Mouse (Mus musculus): ENCODE data around the gene Tpbg. TPM values are rescaled to one million over a fixed set of nuclear protein-coding genes. Genes with fewer than 3 reads are reported as not detected.

Tpbg gene
- polyA plus RNA-seq, 1 experiment from 2014 or later = 23.5 TPM

GRCm38 (mm10) chr9:85846186-85846585 is 4.0 kb downstream of the Tpbg start:
- Histone ChIP-seq H3K27ac (no peak overlapping the region), H3K27me3 (ENCODE audit: low read depth, poor library complexity, severe bottlenecking) (peaks cover 10% of the 10 kb centered on the region), H3K9me3 (replicated peaks) (no peaks in the 10 kb centered on the region), H3K36me3 (peaks cover 23% of the 10 kb centered on the region), H3K4me3 (no peak overlapping the region), H3K4me1 (peaks cover 30% of the 10 kb centered on the region)
- 46% methylated on average over 2 of the region's 2 CpGs for WGBS
- DNase-seq (ENCODE audit: low spot score) = no peak

DNA sequence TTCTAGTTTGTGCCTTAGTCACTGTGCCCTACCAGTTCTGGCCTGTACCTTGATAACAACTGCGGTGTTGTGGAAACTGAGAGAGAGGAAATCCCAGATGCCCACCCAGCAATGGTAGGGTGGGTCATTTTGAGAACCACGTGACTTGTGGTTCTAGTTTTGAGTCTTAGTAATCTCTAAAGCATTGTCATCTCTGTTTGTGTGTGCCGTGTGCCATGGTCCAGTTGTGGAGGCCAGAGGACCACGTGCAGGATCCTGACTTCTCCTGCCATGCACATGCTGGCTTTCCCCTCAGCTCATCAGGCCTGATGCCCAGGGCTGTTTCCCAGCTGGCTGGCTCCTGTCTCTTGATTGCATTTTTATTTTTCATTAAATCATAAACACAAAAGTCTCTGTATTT is 12.6 kb downstream of the Tpbg start:
- 91% methylated on average over 4 of the region's 4 CpGs for WGBS
- no peak overlapping the region for H3K27ac ChIP-seq
- H3K36me3 ChIP-seq = peaks cover 8% of the 10 kb centered on the region; the same call in 1 of the 2 replicates
- peaks cover 6% of the 10 kb centered on the region for H3K4me1 ChIP-seq
- no peaks in the 10 kb centered on the region for H3K27me3 ChIP-seq (ENCODE audit: low read depth, poor library complexity, severe bottlenecking)
- H3K9me3 ChIP-seq (replicated peaks) = no peaks in the 10 kb centered on the region
- no peak for DNase-seq (ENCODE audit: low spot score)
- no peak overlapping the region for H3K4me3 ChIP-seq

DNA sequence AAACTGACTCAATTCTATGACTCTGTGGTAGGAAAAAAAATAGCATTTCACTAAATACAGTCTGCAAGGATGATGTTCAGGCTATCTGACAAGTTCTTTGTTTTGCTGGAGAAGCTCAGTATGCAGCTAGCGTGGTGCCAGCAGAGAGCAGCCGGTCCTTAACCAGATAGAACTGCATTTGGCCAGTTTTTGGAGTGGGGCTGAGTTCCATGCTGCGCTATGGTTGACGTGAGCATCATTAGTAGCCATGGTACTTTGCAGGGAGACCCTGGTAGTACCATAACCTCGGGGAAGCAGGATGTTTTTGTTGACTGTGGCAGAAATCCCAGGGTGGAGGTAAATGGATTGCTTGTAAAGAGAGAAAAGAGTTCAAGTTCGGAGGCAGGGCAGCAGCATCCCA is 14.3 kb downstream of the Tpbg start:
- 65% methylated on average over 6 of the region's 6 CpGs for WGBS
- Histone ChIP-seq H3K4me3 (no peak overlapping the region), H3K27me3 (ENCODE audit: low read depth, poor library complexity, severe bottlenecking) (no peaks in the 10 kb centered on the region), H3K4me1 (peaks cover 10% of the 10 kb centered on the region), H3K9me3 (replicated peaks) (no peaks in the 10 kb centered on the region), H3K27ac (no peak overlapping the region), H3K36me3 (peaks cover 8% of the 10 kb centered on the region; the same call in 1 of the 2 replicates)
- DNase-seq (ENCODE audit: low spot score) = no peak

DNA sequence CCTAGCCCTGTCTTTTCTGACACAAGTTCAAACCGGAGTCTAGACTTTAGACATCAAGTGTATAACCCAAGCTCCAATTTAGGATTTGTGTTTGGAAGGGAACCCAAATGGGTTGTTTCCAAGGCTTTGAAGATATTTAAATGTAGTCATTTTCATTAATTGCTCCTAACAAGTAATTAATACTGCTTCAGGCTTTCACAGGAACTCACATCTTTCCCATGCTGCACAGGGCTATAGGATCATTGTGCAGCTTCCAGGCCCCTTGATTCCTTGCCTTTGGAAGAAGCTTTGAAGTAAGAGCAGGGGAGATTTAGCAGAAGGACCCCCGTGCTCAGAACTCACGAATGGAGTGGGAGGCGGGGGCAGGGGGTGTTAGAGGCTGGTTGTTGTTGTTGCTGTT is 18.9 kb downstream of the Tpbg start:
- Histone ChIP-seq H3K9me3 (replicated peaks) (no peaks in the 10 kb centered on the region), H3K4me3 (no peak overlapping the region), H3K27me3 (ENCODE audit: low read depth, poor library complexity, severe bottlenecking) (no peaks in the 10 kb centered on the region), H3K27ac (no peak overlapping the region), H3K4me1 (peaks cover 12% of the 10 kb centered on the region), H3K36me3 (no peaks in the 10 kb centered on the region)
- DNase-seq (ENCODE audit: low spot score) = no peak
- WGBS = 47% methylated on average over 4 of the region's 4 CpGs

DNA sequence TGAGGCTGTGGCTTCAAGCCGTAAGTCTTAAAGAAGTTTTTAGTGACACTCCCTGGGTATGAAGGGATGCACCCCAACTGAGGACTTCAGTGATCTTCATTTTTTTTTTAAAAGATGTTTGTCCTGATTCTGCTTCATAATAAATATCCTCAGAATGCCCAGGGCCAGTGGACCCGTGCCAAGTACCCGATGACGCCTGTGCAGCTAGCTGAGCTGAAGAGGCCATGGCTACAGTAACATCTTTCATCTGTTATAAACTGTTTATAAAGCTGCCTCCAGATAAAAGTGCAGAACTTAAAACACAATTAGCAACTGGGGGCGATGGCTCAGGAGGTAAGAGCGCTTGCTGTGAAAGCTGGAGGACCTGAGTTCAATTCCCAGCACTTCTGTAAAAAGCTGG is 20.4 kb downstream of the Tpbg start:
- no peak overlapping the region for H3K27ac ChIP-seq
- no peak for DNase-seq (ENCODE audit: low spot score)

GRCm38 (mm10) chr9:85872908-85873307 is 30.7 kb downstream of the Tpbg start:
- Histone ChIP-seq H3K4me1 (no peaks in the 10 kb centered on the region), H3K27me3 (ENCODE audit: low read depth, poor library complexity, severe bottlenecking) (no peaks in the 10 kb centered on the region), H3K36me3 (no peaks in the 10 kb centered on the region), H3K27ac (no peak overlapping the region), H3K4me3 (no peak overlapping the region), H3K9me3 (replicated peaks) (no peaks in the 10 kb centered on the region)
- WGBS = 80% methylated on average over 7 of the region's 7 CpGs
- no peak for DNase-seq (ENCODE audit: low spot score)

More for the DNA sequence above, 20.4 kb downstream of the Tpbg start:
- Histone ChIP-seq H3K4me3 (no peak overlapping the region), H3K9me3 (replicated peaks) (no peaks in the 10 kb centered on the region), H3K4me1 (peaks cover 9% of the 10 kb centered on the region), H3K27me3 (ENCODE audit: low read depth, poor library complexity, severe bottlenecking) (no peaks in the 10 kb centered on the region), H3K36me3 (no peaks in the 10 kb centered on the region)
- WGBS = 80% methylated on average over 6 of the region's 6 CpGs

DNA sequence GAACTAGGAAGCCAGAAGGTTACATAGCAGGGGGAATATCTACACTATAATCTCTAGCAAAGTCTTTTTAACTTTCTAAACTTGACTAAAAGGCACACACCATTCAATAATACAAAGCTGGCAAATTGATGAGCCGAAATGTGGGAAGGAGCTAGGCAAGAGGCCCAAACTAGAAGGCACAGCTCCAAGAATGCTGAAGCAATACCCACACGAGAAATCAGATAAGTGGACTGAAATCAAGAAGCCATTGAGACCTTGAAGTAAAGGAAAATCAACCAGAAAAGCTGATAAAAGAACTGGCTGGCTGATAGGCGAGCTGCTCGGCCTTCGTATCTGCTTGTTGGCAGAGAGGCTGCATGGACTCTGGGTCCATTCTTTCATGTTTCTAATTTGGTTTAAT is 51.5 kb downstream of the Tpbg start:
- Histone ChIP-seq H3K27ac (no peak overlapping the region), H3K4me1 (no peaks in the 10 kb centered on the region), H3K9me3 (replicated peaks) (no peaks in the 10 kb centered on the region), H3K27me3 (ENCODE audit: low read depth, poor library complexity, severe bottlenecking) (no peaks in the 10 kb centered on the region), H3K36me3 (no peaks in the 10 kb centered on the region), H3K4me3 (no peak overlapping the region)
- DNase-seq (ENCODE audit: low spot score) = no peak
- WGBS = 90% methylated on average over 5 of the region's 5 CpGs

Other genes with a start within 250 kb of the Tpbg start
- 29.8 and 36.9 TPM in 2 replicates for gene Ibtk, start 93.0 kb upstream of the Tpbg start, polyA plus RNA-seq (2016; fragmentation: Nextera tagmentation; extraction: Ambion mirVana)

Measured in limb, embryonic 10.5 days (tissue).